Mouse (Mus musculus): ENCODE data around the gene Slc35c2.

Gene Slc35c2

GRCm38 (mm10) chr2:165312381-165312780, 24.7 kb upstream of the Slc35c2 start:
- DNase-seq (ENCODE audit: low spot score), result no peak

GRCm38 (mm10) chr2:165311577-165311976, 23.9 kb upstream of the Slc35c2 start:
- DNase-seq (ENCODE audit: low spot score), result no peak

GRCm38 (mm10) chr2:165310818-165311425, 23.3 kb upstream of the Slc35c2 start:
- no peak for DNase-seq (ENCODE audit: low spot score)

- DNase-seq (ENCODE audit: low spot score), result no peak
Observed at GRCm38 (mm10) chr2:165307801-165308200, 20.1 kb upstream of the Slc35c2 start.

GRCm38 (mm10) chr2:165305438-165305837, 17.8 kb upstream of the Slc35c2 start:
- no peak for DNase-seq (ENCODE audit: low spot score)

- no peak for DNase-seq (ENCODE audit: low spot score)
Observed at GRCm38 (mm10) chr2:165304819-165305218, 17.1 kb upstream of the Slc35c2 start.

- no peak for DNase-seq (ENCODE audit: low spot score)
Observed at GRCm38 (mm10) chr2:165303354-165304012, 15.8 kb upstream of the Slc35c2 start.

GRCm38 (mm10) chr2:165301409-165301808, 13.7 kb upstream of the Slc35c2 start:
- DNase-seq (ENCODE audit: low spot score), result no peak

GRCm38 (mm10) chr2:165300885-165301284, 13.2 kb upstream of the Slc35c2 start:
- no peak for DNase-seq (ENCODE audit: low spot score)

GRCm38 (mm10) chr2:165300424-165300823, 12.8 kb upstream of the Slc35c2 start:
- DNase-seq (ENCODE audit: low spot score), result no peak

GRCm38 (mm10) chr2:165297429-165297828, 9.8 kb upstream of the Slc35c2 start:
- DNase-seq (ENCODE audit: low spot score), result no peak

GRCm38 (mm10) chr2:165296571-165296970, 8.9 kb upstream of the Slc35c2 start:
- DNase-seq (ENCODE audit: low spot score), result no peak

GRCm38 (mm10) chr2:165288315-165289031, 804 bp upstream of the Slc35c2 start:
- peak; percentile 87 for DNase-seq (ENCODE audit: low spot score)

- DNase-seq (ENCODE audit: low spot score), result no peak
Observed at GRCm38 (mm10) chr2:165286361-165287201, 1.1 kb downstream of the Slc35c2 start.

- no peak for DNase-seq (ENCODE audit: low spot score)
Observed at GRCm38 (mm10) chr2:165285621-165286020, 2.0 kb downstream of the Slc35c2 start.

- DNase-seq (ENCODE audit: low spot score), result no peak
Observed at GRCm38 (mm10) chr2:165285034-165285433, 2.6 kb downstream of the Slc35c2 start.

GRCm38 (mm10) chr2:165284377-165284776, 3.3 kb downstream of the Slc35c2 start:
- no peak for DNase-seq (ENCODE audit: low spot score)

GRCm38 (mm10) chr2:165283644-165284043, 4.0 kb downstream of the Slc35c2 start:
- no peak for DNase-seq (ENCODE audit: low spot score)

GRCm38 (mm10) chr2:165281779-165282311, 5.8 kb downstream of the Slc35c2 start:
- DNase-seq (ENCODE audit: low spot score), result no peak

- DNase-seq (ENCODE audit: low spot score), result no peak
Observed at GRCm38 (mm10) chr2:165279351-165279750, 8.3 kb downstream of the Slc35c2 start.

GRCm38 (mm10) chr2:165277188-165277740, 10.4 kb downstream of the Slc35c2 start:
- DNase-seq (ENCODE audit: low spot score), result no peak

GRCm38 (mm10) chr2:165275824-165276223, 11.8 kb downstream of the Slc35c2 start:
- peak; percentile 82 for DNase-seq (ENCODE audit: low spot score)

All from testis, postnatal 10 days (tissue).